Mouse (Mus musculus) cerebellum, adult 2 months (tissue): Measurements from ENCODE around the gene Ttf2.

Experiments used
- CTCF ChIP-seq: fragments of 200-500 bp; IDR thresholded peaks from 2 replicates; pipeline ENCODE4 v1.5.1; 2011; ENCODE audit warnings: low read depth, mild to moderate bottlenecking, control low read depth, low read length, moderate library complexity, borderline replicate concordance; ENCODE audit not compliant: insufficient read depth
- POLR2A ChIP-seq: fragments of 200-500 bp; IDR thresholded peaks from 2 replicates; pipeline ENCODE4 v1.6.1; 2011; ENCODE audit warnings: low read length, control low read depth, borderline replicate concordance; ENCODE audit not compliant: insufficient read depth

- no peak for TF ChIP-seq POLR2A
- no peak for TF ChIP-seq CTCF
Observed at GRCm38 (mm10) chr3:100961501-100961900, 8.0 kb downstream of the Ttf2 start.
